Mouse (Mus musculus): ENCODE measurements at regions not wholly inside any gene's neighbourhood (a gene's known extent, or its start where the extent isn't known, plus 50 kb on each side); places are given as distances from the start of the nearest gene placed in this dataset.
A peak's percentile ranks its signal among the peaks of the same experiment; 100 is the strongest.

DNA sequence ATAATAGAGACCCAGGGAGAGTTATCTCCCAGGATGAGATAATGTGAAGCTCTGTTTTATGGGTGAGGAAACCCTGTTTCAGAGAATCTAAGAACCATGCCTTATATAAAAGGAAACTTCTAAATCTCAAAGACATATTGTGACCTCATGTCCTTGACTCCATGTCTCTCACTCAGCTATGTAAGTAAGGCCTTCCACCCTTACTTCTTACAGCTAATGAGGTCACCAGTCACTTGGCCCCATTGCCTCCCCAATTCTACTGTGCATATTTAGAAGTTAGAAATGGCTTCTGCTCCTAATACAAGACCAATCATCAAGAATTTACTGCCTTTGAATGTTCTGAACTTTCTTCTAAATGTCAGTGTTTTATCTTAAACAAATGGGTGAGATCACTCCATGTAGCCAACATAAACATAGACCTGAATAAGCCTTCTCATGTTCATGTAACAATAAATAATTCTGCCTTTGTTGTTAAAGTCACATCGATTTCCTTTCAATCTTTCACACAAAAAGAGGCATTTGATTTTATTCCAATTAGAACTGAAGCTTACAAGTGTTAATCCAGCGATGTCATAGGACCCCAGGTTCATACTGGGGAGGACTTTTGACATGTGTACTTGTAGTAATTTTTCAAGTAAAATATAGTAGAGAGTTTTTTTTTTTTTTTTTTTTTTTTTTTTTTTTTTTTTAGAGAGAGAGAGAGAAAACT is 667.6 kb downstream of the Epha7 start:
- WGBS: 43% methylated on average over 2 of the region's 2 CpGs
- Histone ChIP-seq H3K27me3 (ENCODE audit: control insufficient read depth, insufficient read depth, low read length) (no peaks in the 10 kb centered on the region), H3K27ac (replicated peaks; ENCODE audit: low read depth, low read length) (0 out of 2 replicates have a peak overlapping the region, but pooled peaks have one; percentile 3), H3K4me1 (ENCODE audit: control insufficient read depth, insufficient read depth, low read length) (no peaks in the 10 kb centered on the region), H3K9me3 (ENCODE audit: control insufficient read depth, low read length) (no peaks in the 10 kb centered on the region), H3K36me3 (ENCODE audit: control insufficient read depth, insufficient read depth, low read length) (no peaks in the 10 kb centered on the region), H3K4me2 (replicated peaks; ENCODE audit: low read depth, low read length, severe bottlenecking) (no peak overlapping the region), H3K4me3 (replicated peaks; ENCODE audit: low read length) (no peak overlapping the region), H3K9ac (ENCODE audit: low read depth, low read length, severe bottlenecking) (no peak overlapping the region)
- DNase-seq (ENCODE audit: low spot score) (peak; percentile 6), ATAC-seq (ENCODE audit: low FRiP score, low read depth) (peak; percentile 45)
- no peak for TF ChIP-seq POLR2A (IDR thresholded peaks at IDR 0.05; ENCODE audit: borderline replicate concordance, extremely low read depth, insufficient read depth, insufficient read length)

DNA sequence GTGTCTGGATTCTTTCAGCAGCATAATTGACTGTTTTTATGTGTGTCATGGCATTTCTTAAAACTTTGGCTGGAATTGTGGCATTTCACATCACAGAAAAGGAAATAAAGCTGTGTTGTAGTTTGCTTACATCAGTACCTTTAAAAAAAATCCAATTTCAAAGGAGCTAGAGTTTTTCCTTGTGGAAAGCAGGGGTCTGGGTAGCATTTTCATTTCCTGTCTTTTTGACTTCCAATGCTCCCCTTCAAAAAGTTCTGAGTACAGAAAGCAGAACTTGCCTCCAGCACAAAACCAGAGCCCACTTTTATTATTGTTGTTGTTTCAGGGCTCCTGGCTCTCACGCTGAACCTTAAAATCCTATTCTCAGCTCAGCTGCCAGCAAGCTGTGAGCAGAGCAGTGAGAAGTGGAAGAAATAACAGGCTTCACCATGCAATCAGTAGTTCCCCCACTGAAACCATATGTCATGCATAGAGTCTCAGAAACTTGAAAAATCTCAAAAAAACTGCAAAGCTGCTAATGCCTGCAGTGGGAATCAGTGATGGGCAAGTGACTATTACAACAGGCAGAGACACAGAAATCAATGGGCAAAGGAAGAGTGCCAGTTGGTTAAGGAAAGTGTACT is 668.3 kb downstream of the Epha7 start:
- ATAC-seq (ENCODE audit: low FRiP score, low read depth): peak; percentile 38; the same call in 1 of the 2 replicates
- H3K9ac ChIP-seq (ENCODE audit: low read depth, low read length, severe bottlenecking): no peak overlapping the region
- TF ChIP-seq POLR2A (IDR thresholded peaks at IDR 0.05; ENCODE audit: borderline replicate concordance, extremely low read depth, insufficient read depth, insufficient read length): no peak
- H3K9me3 ChIP-seq (ENCODE audit: control insufficient read depth, low read length): no peaks in the 10 kb centered on the region
- peak overlapping the region; percentile 48; the same call in 1 of the 2 replicates for H3K27ac ChIP-seq (replicated peaks; ENCODE audit: low read depth, low read length)
- H3K4me2 ChIP-seq (replicated peaks; ENCODE audit: low read depth, low read length, severe bottlenecking): no peak overlapping the region
- H3K36me3 ChIP-seq (ENCODE audit: control insufficient read depth, insufficient read depth, low read length): no peaks in the 10 kb centered on the region
- H3K4me3 ChIP-seq (replicated peaks; ENCODE audit: low read length): no peak overlapping the region
- H3K4me1 ChIP-seq (ENCODE audit: control insufficient read depth, insufficient read depth, low read length): no peaks in the 10 kb centered on the region
- DNase-seq (ENCODE audit: low spot score): peak; percentile 38
- WGBS: 11% methylated on average over 1 of the region's 1 CpGs
- H3K27me3 ChIP-seq (ENCODE audit: control insufficient read depth, insufficient read depth, low read length): no peaks in the 10 kb centered on the region

DNA sequence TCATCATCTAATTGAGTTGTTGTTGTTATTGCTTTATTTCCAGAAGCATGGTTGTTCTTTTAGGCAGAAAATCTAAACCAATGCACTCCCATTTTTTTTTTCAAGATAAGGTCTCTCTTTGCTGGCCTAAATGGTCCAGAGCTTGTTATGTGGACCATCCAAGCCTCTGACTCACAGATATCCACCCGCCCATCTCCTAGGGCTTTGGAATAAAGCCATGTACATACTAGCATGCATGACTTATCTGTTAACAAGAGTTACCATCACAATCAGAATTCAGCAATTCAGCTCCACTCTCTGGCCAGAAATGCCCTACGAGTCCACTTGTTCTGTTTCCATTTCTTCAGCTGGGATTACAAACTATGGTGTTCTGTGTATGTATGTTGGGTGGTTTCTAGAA is 669.5 kb downstream of the Epha7 start:
- no peak overlapping the region for H3K4me2 ChIP-seq (replicated peaks; ENCODE audit: low read depth, low read length, severe bottlenecking)
- H3K9ac ChIP-seq (ENCODE audit: low read depth, low read length, severe bottlenecking): no peak overlapping the region
- 90% methylated on average over 2 of the region's 2 CpGs for WGBS
- no peaks in the 10 kb centered on the region for H3K9me3 ChIP-seq (ENCODE audit: control insufficient read depth, low read length)
- no peak overlapping the region for H3K27ac ChIP-seq (replicated peaks; ENCODE audit: low read depth, low read length)
- no peaks in the 10 kb centered on the region for H3K36me3 ChIP-seq (ENCODE audit: control insufficient read depth, insufficient read depth, low read length)
- no peaks in the 10 kb centered on the region for H3K4me1 ChIP-seq (ENCODE audit: control insufficient read depth, insufficient read depth, low read length)
- ATAC-seq (ENCODE audit: low FRiP score, low read depth): no peak
- H3K4me3 ChIP-seq (replicated peaks; ENCODE audit: low read length): no peak overlapping the region
- no peaks in the 10 kb centered on the region for H3K27me3 ChIP-seq (ENCODE audit: control insufficient read depth, insufficient read depth, low read length)
- DNase-seq (ENCODE audit: low spot score): no peak
- no peak for TF ChIP-seq POLR2A (IDR thresholded peaks at IDR 0.05; ENCODE audit: borderline replicate concordance, extremely low read depth, insufficient read depth, insufficient read length)

DNA sequence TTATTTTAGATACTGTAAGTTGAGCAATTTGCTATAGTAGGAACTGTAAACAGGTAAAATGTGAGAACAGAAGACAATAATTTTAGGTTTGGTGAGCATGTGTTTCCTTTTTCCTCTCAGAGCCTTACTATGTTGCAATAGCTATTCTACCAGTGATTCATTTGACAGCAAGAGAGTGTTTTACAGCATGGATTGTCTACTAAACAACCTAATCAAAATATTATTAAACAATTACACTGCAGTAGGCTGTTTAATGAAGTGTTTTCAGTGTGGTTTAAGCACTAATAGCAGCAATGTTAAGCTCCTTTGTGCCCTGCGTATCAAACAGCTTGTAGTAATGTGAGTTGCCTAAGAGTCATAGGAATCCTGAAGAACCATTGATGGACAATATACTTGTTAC is 687.9 kb downstream of the Epha7 start:
- TF ChIP-seq POLR2A (IDR thresholded peaks at IDR 0.05; ENCODE audit: borderline replicate concordance, extremely low read depth, insufficient read depth, insufficient read length): no peak
- Histone ChIP-seq H3K27me3 (ENCODE audit: control insufficient read depth, insufficient read depth, low read length) (no peaks in the 10 kb centered on the region), H3K27ac (replicated peaks; ENCODE audit: low read depth, low read length) (no peak overlapping the region), H3K9ac (ENCODE audit: low read depth, low read length, severe bottlenecking) (no peak overlapping the region), H3K36me3 (ENCODE audit: control insufficient read depth, insufficient read depth, low read length) (no peaks in the 10 kb centered on the region), H3K4me1 (ENCODE audit: control insufficient read depth, insufficient read depth, low read length) (no peaks in the 10 kb centered on the region), H3K4me3 (replicated peaks; ENCODE audit: low read length) (no peak overlapping the region), H3K9me3 (ENCODE audit: control insufficient read depth, low read length) (no peaks in the 10 kb centered on the region), H3K4me2 (replicated peaks; ENCODE audit: low read depth, low read length, severe bottlenecking) (no peak overlapping the region)
- ATAC-seq (ENCODE audit: low FRiP score, low read depth) (no peak), DNase-seq (ENCODE audit: low spot score) (no peak)
- 91% methylated on average over 1 of the region's 1 CpGs for WGBS

DNA sequence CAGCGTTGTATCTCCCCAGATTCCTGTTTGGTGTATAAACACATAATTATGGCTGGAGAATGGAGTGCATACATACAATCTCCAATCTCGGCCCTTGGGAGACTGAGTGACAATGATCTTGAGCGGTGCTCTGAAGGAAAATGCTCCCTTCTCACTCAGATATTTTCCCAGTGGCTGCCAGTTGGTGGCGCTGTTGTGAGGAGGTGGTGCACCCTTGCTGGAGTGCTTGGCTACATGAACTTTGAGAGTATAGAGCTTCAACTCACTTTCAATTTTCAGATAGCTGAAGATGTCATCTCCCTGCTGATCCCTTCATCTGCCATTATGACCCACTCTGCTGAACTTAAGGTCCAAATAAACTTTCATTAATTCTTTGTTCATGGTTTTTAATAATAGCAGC is 712.1 kb downstream of the Epha7 start:
- no peak for ATAC-seq (ENCODE audit: low FRiP score, low read depth)
- no peak for TF ChIP-seq POLR2A (IDR thresholded peaks at IDR 0.05; ENCODE audit: borderline replicate concordance, extremely low read depth, insufficient read depth, insufficient read length)
- Histone ChIP-seq H3K27me3 (ENCODE audit: control insufficient read depth, insufficient read depth, low read length) (no peaks in the 10 kb centered on the region), H3K9ac (ENCODE audit: low read depth, low read length, severe bottlenecking) (no peak overlapping the region), H3K9me3 (ENCODE audit: control insufficient read depth, low read length) (no peaks in the 10 kb centered on the region), H3K4me1 (ENCODE audit: control insufficient read depth, insufficient read depth, low read length) (no peaks in the 10 kb centered on the region; the same call in 1 of the 2 replicates), H3K27ac (replicated peaks; ENCODE audit: low read depth, low read length) (no peak overlapping the region), H3K36me3 (ENCODE audit: control insufficient read depth, insufficient read depth, low read length) (no peaks in the 10 kb centered on the region), H3K4me2 (replicated peaks; ENCODE audit: low read depth, low read length, severe bottlenecking) (no peak overlapping the region), H3K4me3 (replicated peaks; ENCODE audit: low read length) (no peak overlapping the region)
- 54% methylated on average over 4 of the region's 4 CpGs for WGBS
- no peak for DNase-seq (ENCODE audit: low spot score)

All from limb, embryonic 14.5 days (tissue).